Mouse (Mus musculus) CH12.LX (cell line): Measurements from ENCODE around the gene Cdc37. TPM values are rescaled to one million over a fixed set of nuclear protein-coding genes. Genes with fewer than 3 reads are reported as not detected.

Experiments
- DNase-seq: peaks from one replicate; pipeline ENCODE4 v3.0.0-alpha.2; 2013; ENCODE audit errors: extremely low read depth
- H3K27ac ChIP-seq: 2 replicates; pipeline ENCODE4 v1.5.1; 2012; ENCODE audit warnings: low read depth, mild to moderate bottlenecking, control low read depth, moderate library complexity; ENCODE audit not compliant: insufficient read depth
- H3K27me3 ChIP-seq: replicated peaks from 2 replicates; pipeline ENCODE3; 2012; ENCODE audit warnings: inconsistent platforms
- H3K36me3 ChIP-seq, 2 experiments: replicated peaks in 1 of 2; 2 replicates each; pipeline versions ENCODE3 to v1.6.1; 2012; ENCODE audit warnings: inconsistent platforms in 1 of 2, low read length in 1 of 2, mild to moderate bottlenecking in 1 of 2, mixed read lengths in 1 of 2, moderate library complexity in 1 of 2; ENCODE audit not compliant: control insufficient read depth in 1 of 2, insufficient read depth in 1 of 2
- H3K4me1 ChIP-seq, 2 experiments: 2 replicates each; pipeline ENCODE4 v1.6.1; 2012; ENCODE audit warnings: inconsistent platforms in 1 of 2, moderate library complexity in 1 of 2; ENCODE audit not compliant: insufficient read depth in 2 of 2, control insufficient read depth in 1 of 2
- H3K4me2 ChIP-seq: 2 replicates; pipeline ENCODE4 v1.6.1; 2012; ENCODE audit warnings: low read depth, mild to moderate bottlenecking, control low read depth; ENCODE audit not compliant: poor library complexity, insufficient read depth, severe bottlenecking
- H3K4me3 ChIP-seq, 3 experiments: fragments of 150-350 bp in 1 of 3; sonication (generic) in 1 of 3; replicated peaks in 1 of 3; 2 replicates each; pipeline versions ENCODE3 to v1.5.1; 2011 to 2012; ENCODE audit warnings: low read depth in 2 of 3, low read length in 2 of 3, mild to moderate bottlenecking in 2 of 3, moderate library complexity in 2 of 3, control low read depth in 1 of 3, improper control_type of control experiment in 1 of 3, inconsistent platforms in 1 of 3, mixed read lengths in 1 of 3; ENCODE audit not compliant: poor library complexity in 1 of 3
- H3K79me2 ChIP-seq: replicated peaks from 2 replicates; pipeline ENCODE4 v1.6.1; 2012; ENCODE audit warnings: mild to moderate bottlenecking, moderate library complexity; ENCODE audit not compliant: control insufficient read depth, poor library complexity, insufficient read depth, severe bottlenecking; ENCODE audit errors: extremely low read depth
- H3K9ac ChIP-seq: 2 replicates; pipeline ENCODE4 v1.6.1; 2012; ENCODE audit warnings: low read depth, mild to moderate bottlenecking, control low read depth, moderate library complexity; ENCODE audit not compliant: insufficient read depth
- H3K9me3 ChIP-seq: replicated peaks from 2 replicates; pipeline ENCODE3; 2012; ENCODE audit warnings: low read length, inconsistent platforms, mixed read lengths
- CHD1 ChIP-seq: IDR thresholded peaks from 2 replicates; pipeline ENCODE4 v1.6.1; 2012; ENCODE audit warnings: low read depth, low read length, improper control_type of control experiment, inconsistent platforms
- CTCF ChIP-seq, 2 experiments: IDR thresholded peaks in 1 of 2; conservative IDR thresholded peaks in 1 of 2; 2 replicates each; pipeline ENCODE4 v1.5.1; 2011 to 2012; ENCODE audit warnings: low read depth in 2 of 2, low read length in 2 of 2, improper control_type of control experiment in 1 of 2, inconsistent platforms in 1 of 2, mild to moderate bottlenecking in 1 of 2, moderate library complexity in 1 of 2
- E2F4 ChIP-seq: IDR thresholded peaks from 2 replicates; pipeline ENCODE4 v1.6.1; 2011; ENCODE audit warnings: low read depth, low read length, improper control_type of control experiment; ENCODE audit not compliant: insufficient replicate concordance
- EP300 ChIP-seq: IDR thresholded peaks from 2 replicates; pipeline ENCODE4 v1.6.1; 2011; ENCODE audit warnings: low read length, improper control_type of control experiment
- ETS1 ChIP-seq: conservative IDR thresholded peaks from 2 replicates; pipeline ENCODE4 v1.6.1; 2012; ENCODE audit warnings: low read depth, mild to moderate bottlenecking, inconsistent platforms, low read length, improper control_type of control experiment, moderate library complexity
- GABPA ChIP-seq: IDR thresholded peaks from 2 replicates; pipeline ENCODE4 v1.6.1; 2012; ENCODE audit warnings: low read depth, low read length, improper control_type of control experiment, inconsistent platforms; ENCODE audit not compliant: insufficient replicate concordance
- HCFC1 ChIP-seq: IDR thresholded peaks from 2 replicates; pipeline ENCODE4 v1.6.1; 2012; ENCODE audit warnings: low read depth, mild to moderate bottlenecking, inconsistent platforms, low read length, improper control_type of control experiment
- IRF4 ChIP-seq: IDR thresholded peaks from 2 replicates; pipeline ENCODE4 v1.6.1; 2014; ENCODE audit warnings: low read depth, mild to moderate bottlenecking, inconsistent platforms, low read length, improper control_type of control experiment
- JUN ChIP-seq: IDR thresholded peaks from 2 replicates; pipeline ENCODE4 v1.6.1; 2011; ENCODE audit warnings: low read depth, mild to moderate bottlenecking, low read length, improper control_type of control experiment, moderate library complexity; ENCODE audit not compliant: insufficient read depth
- JUND ChIP-seq: conservative IDR thresholded peaks from 2 replicates; pipeline ENCODE4 v1.6.1; 2011; ENCODE audit warnings: low read depth, low read length, improper control_type of control experiment
- MAZ ChIP-seq: IDR thresholded peaks from 2 replicates; pipeline ENCODE4 v1.6.1; 2012; ENCODE audit warnings: low read depth, mild to moderate bottlenecking, inconsistent platforms, low read length, improper control_type of control experiment, moderate library complexity
- MEF2A ChIP-seq: IDR thresholded peaks from 2 replicates; pipeline ENCODE4 v1.6.1; 2014; ENCODE audit warnings: low read depth, mild to moderate bottlenecking, inconsistent platforms, low read length, improper control_type of control experiment, borderline replicate concordance
- MXI1 ChIP-seq: IDR thresholded peaks from 2 replicates; pipeline ENCODE4 v1.6.1; 2011; ENCODE audit warnings: mild to moderate bottlenecking, low read depth, low read length, improper control_type of control experiment
- NRF1 ChIP-seq: IDR thresholded peaks from 2 replicates; pipeline ENCODE4 v1.6.1; 2014; ENCODE audit warnings: low read depth, mild to moderate bottlenecking, inconsistent platforms, low read length, improper control_type of control experiment, moderate library complexity
- POLR2A ChIP-seq: IDR thresholded peaks from 2 replicates; pipeline ENCODE4 v1.6.1; 2011; ENCODE audit warnings: low read depth, mild to moderate bottlenecking, improper control_type of control experiment, low read length
- POLR2AphosphoS2 ChIP-seq: IDR thresholded peaks from 2 replicates; pipeline ENCODE4 v1.6.1; 2011; ENCODE audit warnings: low read depth, low read length, improper control_type of control experiment
- RAD21 ChIP-seq: IDR thresholded peaks from 2 replicates; pipeline ENCODE4 v1.6.1; 2011; ENCODE audit warnings: low read depth, mild to moderate bottlenecking, low read length, improper control_type of control experiment, moderate library complexity
- RCOR1 ChIP-seq: conservative IDR thresholded peaks from 2 replicates; pipeline ENCODE4 v1.6.1; 2012; ENCODE audit warnings: low read depth, mild to moderate bottlenecking, inconsistent platforms, low read length, improper control_type of control experiment
- SIN3A ChIP-seq: IDR thresholded peaks from 2 replicates; pipeline ENCODE4 v1.6.1; 2012; ENCODE audit warnings: low read length, improper control_type of control experiment, inconsistent platforms
- SMC3 ChIP-seq: IDR thresholded peaks from 2 replicates; pipeline ENCODE4 v1.6.1; 2011; ENCODE audit warnings: low read depth, low read length, improper control_type of control experiment
- TCF12 ChIP-seq: IDR thresholded peaks from 2 replicates; pipeline ENCODE4 v1.6.1; 2014; ENCODE audit warnings: low read depth, mild to moderate bottlenecking, inconsistent platforms, low read length, improper control_type of control experiment
- UBTF ChIP-seq: IDR thresholded peaks from 2 replicates; pipeline ENCODE4 v1.6.1; 2012; ENCODE audit warnings: low read depth, mild to moderate bottlenecking, inconsistent platforms, low read length, improper control_type of control experiment, moderate library complexity
- USF1 ChIP-seq: IDR thresholded peaks from 2 replicates; pipeline ENCODE4 v1.6.1; 2014; ENCODE audit warnings: low read depth, mild to moderate bottlenecking, inconsistent platforms, low read length, improper control_type of control experiment
- USF2 ChIP-seq: conservative IDR thresholded peaks from 2 replicates; pipeline ENCODE4 v1.6.1; 2011; ENCODE audit warnings: low read depth, low read length, improper control_type of control experiment
- ZC3H11A ChIP-seq: IDR thresholded peaks from 2 replicates; pipeline ENCODE4 v1.6.1; 2012; ENCODE audit warnings: low read depth, mild to moderate bottlenecking, inconsistent platforms, low read length, improper control_type of control experiment
- dilution Hi-C: fragments of 300-500 bp; cut with MboI; formaldehyde crosslinking; loops from 2 replicates; pipeline ENCODE4 v1.14.3; 2020; ENCODE audit warnings: low sequenced_read_pairs; ENCODE audit not compliant: extremely low pct_unique_long_range_greater_than_20kb, extremely low pct_ligation_motif_present
- in situ Hi-C: fragments of 300-500 bp; cut with MboI; formaldehyde crosslinking; loops from 3 replicates; pipeline ENCODE4 v1.14.3; 2019; ENCODE audit warnings: low sequenced_read_pairs, low pct_ligation_motif_present, low pct_unique_long_range_greater_than_20kb, mixed read lengths
- polyA plus RNA-seq: library from polyadenylated mRNA; unstranded; fragments of >175 nt; gene quantifications from 2 replicates; pipeline ENCODE4 v1.2.1, GENCODE M21; 2012; ENCODE audit warnings: low read depth; ENCODE audit not compliant: insufficient read length
- total RNA-seq, 2 experiments: library from RNA; depleted of rRNA; stranded (reverse); fragments of 300-350 nt in 1 of 2; fragments of >200 nt in 1 of 2; gene quantifications; 2 replicates each; pipeline ENCODE4 v1.2.3; 2012 to 2014

The Cdc37 gene
- total and polyA plus RNA-seq, 3 experiments, result 87.2 to 447 (median 230) TPM

GRCm38 (mm10) chr9:21114190-21114589, 35.6 kb downstream of the Cdc37 start:
- H3K9ac ChIP-seq, result no peak overlapping the region
- in situ Hi-C loops, result no loop called here
- H3K4me3 ChIP-seq, result no peak overlapping the region
- no peaks in the 10 kb centered on the region for H3K79me2 ChIP-seq
- H3K4me2 ChIP-seq, result no peak overlapping the region
- dilution Hi-C loops, result no loop called here
- no peaks in the 10 kb centered on the region for H3K9me3 ChIP-seq
- 0 out of 4 replicates have a peak, but pooled peaks cover 0 to 5% of the 10 kb centered on the region in 2 experiments for H3K4me1 ChIP-seq
- no peaks in the 10 kb centered on the region for H3K27me3 ChIP-seq
- H3K27ac ChIP-seq, result no peak overlapping the region
- peaks cover 77 to 84% of the 10 kb centered on the region in 2 experiments for H3K36me3 ChIP-seq
- DNase-seq, result no peak
- TF ChIP-seq IRF4, result no peak
- no peak for TF ChIP-seq CTCF (conservative IDR thresholded peaks at IDR 0.05 in 1 of 2, IDR thresholded peaks at IDR 0.05 in 1 of 2; ENCODE audit: low read depth in 2 of 2, low read length in 2 of 2)
- TF ChIP-seq ETS1, result no peak
- TF ChIP-seq E2F4, result no peak
- TF ChIP-seq JUN, result no peak
- no peak for TF ChIP-seq GABPA

DNA sequence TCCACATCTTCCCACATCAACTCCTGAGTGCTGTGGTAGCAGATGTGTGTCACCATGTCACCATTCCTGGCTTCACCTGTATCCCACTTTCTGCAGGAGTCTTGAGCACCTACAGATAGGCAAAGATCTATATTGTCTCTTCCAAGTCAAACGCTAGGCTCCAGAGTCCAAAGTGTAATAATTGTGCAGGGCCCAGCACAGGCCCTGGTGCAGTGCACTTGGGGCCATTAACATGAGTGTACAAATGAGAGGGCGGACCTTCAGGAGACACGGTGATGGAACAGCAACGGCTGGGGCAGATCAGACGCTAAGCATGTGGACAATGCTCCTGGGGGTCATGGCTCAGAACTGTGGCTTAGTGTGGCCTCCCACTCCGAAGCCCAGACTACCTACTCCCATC, 36.0 kb downstream of the Cdc37 start:
- Histone ChIP-seq H3K9me3 (no peaks in the 10 kb centered on the region), H3K36me3 (peaks cover 82 to 88% of the 10 kb centered on the region in 2 experiments), H3K4me1 (0 out of 4 replicates have a peak, but pooled peaks cover 0 to 5% of the 10 kb centered on the region in 2 experiments), H3K27ac (no peak overlapping the region), H3K79me2 (no peaks in the 10 kb centered on the region), H3K4me2 (no peak overlapping the region), H3K4me3 (no peak overlapping the region), H3K9ac (no peak overlapping the region), H3K27me3 (no peaks in the 10 kb centered on the region)
- DNase-seq, result no peak
- in situ Hi-C loops, result no loop called here
- TF ChIP-seq NRF1 (no peak), MXI1 (no peak), ETS1 (no peak), MAZ (no peak), JUND (no peak), SIN3A (no peak)
- dilution Hi-C loops, result no loop called here

DNA sequence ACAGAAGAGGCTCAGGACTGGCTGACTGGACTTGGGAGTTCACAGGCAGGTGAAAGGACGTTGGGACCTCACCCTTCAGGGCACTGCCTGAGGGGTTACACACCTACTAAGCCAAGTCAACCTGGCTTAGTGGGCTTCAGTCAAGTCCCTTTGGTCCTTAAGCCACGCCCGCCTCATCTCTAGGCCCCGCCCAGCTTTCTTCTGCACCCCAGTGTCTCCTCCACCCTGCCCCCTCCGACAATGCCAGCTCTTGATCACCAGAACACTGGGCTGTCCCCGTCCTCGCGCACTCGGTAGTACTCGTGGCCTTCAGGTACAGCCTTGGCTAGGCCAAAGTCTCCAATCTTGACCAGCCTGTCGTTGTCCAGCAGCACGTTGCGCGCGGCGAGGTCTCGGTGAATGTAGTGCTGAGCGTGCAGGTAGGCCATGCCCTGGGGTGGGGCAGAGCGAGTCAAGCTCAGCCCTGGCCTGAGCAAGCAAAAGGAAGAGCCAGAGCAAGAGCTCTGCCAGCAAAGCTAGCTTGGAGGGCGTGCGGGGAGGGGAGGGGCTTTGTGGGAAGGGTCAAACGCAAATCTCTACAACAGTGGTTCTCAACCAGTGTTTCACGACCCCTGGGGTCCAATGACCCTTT, 42.1 kb downstream of the Cdc37 start:
- Histone ChIP-seq H3K4me2 (no peak overlapping the region), H3K36me3 (peaks cover 77 to 87% of the 10 kb centered on the region in 2 experiments), H3K27me3 (no peaks in the 10 kb centered on the region), H3K27ac (no peak overlapping the region), H3K9me3 (no peaks in the 10 kb centered on the region), H3K9ac (no peak overlapping the region), H3K4me3 (no peak overlapping the region), H3K4me1 (peaks cover 16 to 32% of the 10 kb centered on the region in 2 experiments), H3K79me2 (no peaks in the 10 kb centered on the region)
- DNase-seq, result no peak
- dilution Hi-C loops, result no loop called here
- in situ Hi-C loops, result no loop called here
- TF ChIP-seq EP300 (no peak), CTCF (conservative IDR thresholded peaks at IDR 0.05 in 1 of 2, IDR thresholded peaks at IDR 0.05 in 1 of 2; ENCODE audit: low read depth in 2 of 2, low read length in 2 of 2) (no peak), UBTF (no peak), HCFC1 (no peak), CHD1 (no peak), RCOR1 (no peak), ZC3H11A (no peak), USF2 (no peak), NRF1 (no peak), POLR2A (no peak), USF1 (no peak), RAD21 (no peak), SMC3 (no peak), POLR2AphosphoS2 (no peak), TCF12 (no peak), MEF2A (no peak), MAZ (no peak)
